Mouse (Mus musculus): ENCODE results near the gene Ccnd2.

DNA sequence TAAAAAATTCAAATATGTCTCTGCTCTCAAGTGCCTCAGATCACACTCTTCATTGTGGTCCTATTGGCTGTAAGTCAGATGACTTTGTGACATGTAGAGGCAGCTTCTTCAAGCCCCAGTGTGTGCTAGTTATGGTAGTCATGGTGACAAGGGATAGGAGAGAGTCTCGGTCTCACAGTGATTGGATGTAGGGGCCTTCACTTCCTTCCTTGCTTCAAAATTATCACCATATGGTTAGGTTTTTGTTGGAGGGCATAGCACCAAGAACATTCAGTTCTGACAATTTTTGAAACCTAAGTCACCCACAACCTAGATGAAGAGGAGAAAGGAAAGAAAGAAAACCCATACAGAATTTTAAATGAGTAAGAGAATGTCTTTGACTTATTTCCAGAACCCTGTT is 5.3 kb upstream of the Ccnd2 start:
- TF ChIP-seq ETS1 (conservative IDR thresholded peaks at IDR 0.05; ENCODE audit: low read depth, low read length) (no peak), EP300 (IDR thresholded peaks at IDR 0.05; ENCODE audit: low read length) (no peak), SIN3A (IDR thresholded peaks at IDR 0.05; ENCODE audit: low read length) (no peak), ZC3H11A (IDR thresholded peaks at IDR 0.05; ENCODE audit: low read depth, low read length) (no peak), POLR2A (IDR thresholded peaks at IDR 0.05; ENCODE audit: low read depth, low read length) (no peak), POLR2AphosphoS2 (IDR thresholded peaks at IDR 0.05; ENCODE audit: low read depth, low read length) (no peak), CTCF (conservative IDR thresholded peaks at IDR 0.05 in 1 of 2, IDR thresholded peaks at IDR 0.05 in 1 of 2; ENCODE audit: low read depth in 2 of 2, low read length in 2 of 2) (no peak), BHLHE40 (IDR thresholded peaks at IDR 0.05; ENCODE audit: low read depth, low read length) (no peak), USF1 (IDR thresholded peaks at IDR 0.05; ENCODE audit: low read depth, low read length) (no peak)

Measured in CH12.LX (cell line).